Mouse (Mus musculus) lung, adult 2 months (tissue): Measurements from ENCODE around the gene Zbtb48.

Experiments used
- CTCF ChIP-seq: fragments of 200-500 bp; IDR thresholded peaks from 2 replicates; pipeline ENCODE4 v1.5.1; 2011; ENCODE audit warnings: mild to moderate bottlenecking, low read length, control low read depth; ENCODE audit not compliant: insufficient read depth
- POLR2A ChIP-seq: fragments of 200-500 bp; IDR thresholded peaks from 2 replicates; pipeline ENCODE4 v1.6.1; 2011; ENCODE audit warnings: low read depth, mild to moderate bottlenecking, control low read depth, low read length, borderline replicate concordance; ENCODE audit errors: extremely low read depth

DNA sequence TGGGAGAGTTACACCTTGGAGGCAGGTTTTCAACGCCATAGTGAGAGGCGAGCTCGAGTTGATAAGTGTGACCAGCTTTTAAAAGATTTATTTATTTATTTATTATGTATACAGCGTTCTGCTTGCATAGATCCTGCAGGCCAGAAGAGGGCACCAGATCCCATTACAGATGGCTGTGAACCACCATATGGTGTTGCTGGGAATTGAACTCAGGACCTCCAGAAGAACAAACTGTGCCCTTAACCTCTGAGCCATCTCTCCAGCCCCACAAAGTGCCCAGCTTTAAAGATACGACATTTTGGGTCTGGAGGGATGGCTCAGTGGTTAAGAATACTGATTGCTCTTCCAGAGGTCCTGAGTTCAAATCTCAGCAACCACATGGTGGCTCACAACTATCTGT, 1.6 kb upstream of the Zbtb48 start:
- TF ChIP-seq POLR2A (no peak), CTCF (peak; percentile 21; the same call in 1 of the 2 replicates)
